Mouse (Mus musculus) embryonic facial prominence, embryonic 13.5 days (tissue): ENCODE measurements around the gene Wdr20. TPM values are rescaled to one million over a fixed set of nuclear protein-coding genes. Genes with fewer than 3 reads are reported as not detected.
"Not testable (repeated sequence)": the region's sequence is repeated elsewhere in the genome, so short reads cannot be mapped to it uniquely, and the experiment has no call there.

ENCODE experiments used
- ATAC-seq: fragments of 200-750 bp; cut with Nextera tagmentation; 2 replicates; pipeline ENCODE4 v1.8.0; 2017; ENCODE audit warnings: low read depth; ENCODE audit not compliant: insufficient number of reproducible peaks, insufficient read depth, low FRiP score, low TSS enrichment
- H3K27ac ChIP-seq: fragments of 300-500 bp; sonication (generic); 2 replicates; pipeline ENCODE4 v1.5.1; 2015; ENCODE audit warnings: moderate library complexity, mild to moderate bottlenecking, inconsistent platforms
- H3K27me3 ChIP-seq: fragments of 300-500 bp; sonication (generic); 2 replicates; pipeline ENCODE4 v1.6.1; 2015; ENCODE audit warnings: mild to moderate bottlenecking, inconsistent platforms
- H3K36me3 ChIP-seq: fragments of 300-500 bp; sonication (generic); 2 replicates; pipeline ENCODE4 v1.6.1; 2015; ENCODE audit warnings: mild to moderate bottlenecking, inconsistent platforms
- H3K4me1 ChIP-seq: fragments of 300-500 bp; sonication (generic); 2 replicates; pipeline ENCODE4 v1.6.1; 2015; ENCODE audit warnings: inconsistent platforms
- H3K4me2 ChIP-seq: fragments of 300-500 bp; sonication (generic); 2 replicates; pipeline ENCODE4 v1.6.1; 2015; ENCODE audit warnings: moderate library complexity, mild to moderate bottlenecking, inconsistent platforms
- H3K4me3 ChIP-seq: fragments of 300-500 bp; sonication (generic); 2 replicates; pipeline ENCODE4 v1.5.1; 2015; ENCODE audit warnings: mild to moderate bottlenecking, inconsistent platforms
- H3K9ac ChIP-seq: fragments of 300-500 bp; sonication (generic); 2 replicates; pipeline ENCODE4 v1.6.1; 2015; ENCODE audit warnings: mild to moderate bottlenecking, inconsistent platforms
- H3K9me3 ChIP-seq: fragments of 300-500 bp; sonication (generic); 2 replicates; pipeline ENCODE4 v1.6.1; 2016; ENCODE audit warnings: inconsistent platforms
- WGBS: fragments of 180-500 bp; shearing (Covaris S2); methylation state at CpG from one replicate; pipeline ENCODE4 v1.1.7; 2015; ENCODE audit warnings: mixed read lengths; 5-methylcytosine and 5-hydroxymethylcytosine counted together
- polyA plus RNA-seq: library from polyadenylated mRNA; unstranded; fragments of >200 nt; fragmentation: Nextera tagmentation; extraction: Ambion mirVana; gene quantifications from 2 replicates; pipeline ENCODE4 v1.2.1, GENCODE M21; 2015

The Wdr20 gene
- polyA plus RNA-seq, 1 experiment from 2014 or later: 31.5 TPM

DNA sequence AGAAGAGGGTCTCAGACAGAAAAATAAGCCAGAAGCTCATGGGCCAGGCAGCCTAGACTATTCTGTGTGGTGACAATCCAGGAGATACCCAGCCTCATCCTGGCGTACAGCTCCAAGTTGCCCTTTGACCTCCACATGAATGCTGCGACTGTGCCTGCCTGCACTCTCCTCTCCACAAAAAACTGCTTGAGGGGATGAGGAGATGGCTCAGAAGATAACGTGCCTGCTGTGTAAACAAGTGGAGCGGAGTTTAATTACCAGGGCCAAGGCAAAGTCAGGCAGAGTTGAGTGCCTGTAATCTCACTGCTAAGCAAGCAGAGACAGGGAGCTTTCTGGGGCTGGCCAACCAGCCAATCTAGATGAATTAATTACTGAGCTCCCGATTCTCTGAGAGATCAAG, 21.7 kb upstream of the Wdr20 start:
- no peak overlapping the region for H3K9ac ChIP-seq
- no peaks in the 10 kb centered on the region for H3K36me3 ChIP-seq
- no peak overlapping the region for H3K4me2 ChIP-seq
- H3K4me3 ChIP-seq: no peak overlapping the region
- H3K27ac ChIP-seq: no peak overlapping the region
- no peaks in the 10 kb centered on the region for H3K4me1 ChIP-seq
- H3K27me3 ChIP-seq: peaks cover 13% of the 10 kb centered on the region
- no peaks in the 10 kb centered on the region for H3K9me3 ChIP-seq
- 5% methylated on average over 5 of the region's 5 CpGs for WGBS
- ATAC-seq: no peak

DNA sequence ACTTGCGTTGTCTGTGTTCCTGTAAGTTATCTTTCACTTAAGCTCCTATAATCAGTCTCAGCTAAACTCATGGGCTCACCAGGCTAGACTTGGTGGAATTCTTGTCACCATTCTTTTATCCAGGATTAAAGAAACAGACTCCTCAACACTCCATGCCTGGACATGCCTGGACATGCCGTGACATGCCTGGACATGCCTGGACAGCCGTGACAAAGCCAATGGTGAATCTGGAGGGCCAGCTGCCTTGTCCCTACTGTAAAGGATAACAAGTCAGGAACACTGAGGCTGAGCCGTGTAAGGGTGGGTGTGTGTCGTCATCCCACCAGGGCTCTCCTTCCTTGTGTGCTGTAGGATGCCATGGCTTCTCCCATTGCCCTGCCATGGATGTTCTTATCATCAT, 12.7 kb upstream of the Wdr20 start:
- ATAC-seq: no peak
- no peaks in the 10 kb centered on the region for H3K36me3 ChIP-seq
- no peak overlapping the region for H3K9ac ChIP-seq
- peaks cover 5% of the 10 kb centered on the region; the same call in 1 of the 2 replicates for H3K27me3 ChIP-seq
- H3K9me3 ChIP-seq: no peaks in the 10 kb centered on the region
- H3K4me3 ChIP-seq: no peak overlapping the region
- 89% methylated on average over 5 of the region's 5 CpGs for WGBS
- H3K27ac ChIP-seq: no peak overlapping the region
- no peaks in the 10 kb centered on the region for H3K4me1 ChIP-seq
- H3K4me2 ChIP-seq: no peak overlapping the region

DNA sequence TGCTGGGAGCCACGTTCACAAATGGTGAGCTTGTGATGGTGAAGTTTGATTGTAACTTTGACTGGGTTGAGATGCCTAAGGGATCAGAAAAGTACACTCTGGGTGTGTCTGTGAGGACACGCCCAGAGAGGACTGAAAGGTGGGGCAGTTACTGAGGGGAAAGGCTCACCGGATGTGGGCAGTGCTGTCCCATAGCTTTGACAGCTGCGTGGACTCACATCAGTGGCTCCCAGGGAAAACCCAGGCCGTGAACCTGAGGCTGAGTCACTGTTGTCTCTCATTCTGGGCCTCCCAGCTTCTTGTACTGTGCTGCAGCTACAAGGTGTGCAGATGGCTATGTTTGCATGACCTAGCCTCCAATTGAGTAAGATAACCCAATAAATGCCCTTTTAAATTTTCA, 12.3 kb upstream of the Wdr20 start:
- no peaks in the 10 kb centered on the region for H3K4me1 ChIP-seq
- no peaks in the 10 kb centered on the region for H3K36me3 ChIP-seq
- no peak for ATAC-seq
- H3K9me3 ChIP-seq: no peaks in the 10 kb centered on the region
- no peak overlapping the region for H3K27ac ChIP-seq
- no peak overlapping the region for H3K4me3 ChIP-seq
- no peak overlapping the region for H3K9ac ChIP-seq
- H3K4me2 ChIP-seq: no peak overlapping the region
- peaks cover under 1% of the 10 kb centered on the region; the same call in 1 of the 2 replicates for H3K27me3 ChIP-seq
- 84% methylated on average over 5 of the region's 5 CpGs for WGBS

DNA sequence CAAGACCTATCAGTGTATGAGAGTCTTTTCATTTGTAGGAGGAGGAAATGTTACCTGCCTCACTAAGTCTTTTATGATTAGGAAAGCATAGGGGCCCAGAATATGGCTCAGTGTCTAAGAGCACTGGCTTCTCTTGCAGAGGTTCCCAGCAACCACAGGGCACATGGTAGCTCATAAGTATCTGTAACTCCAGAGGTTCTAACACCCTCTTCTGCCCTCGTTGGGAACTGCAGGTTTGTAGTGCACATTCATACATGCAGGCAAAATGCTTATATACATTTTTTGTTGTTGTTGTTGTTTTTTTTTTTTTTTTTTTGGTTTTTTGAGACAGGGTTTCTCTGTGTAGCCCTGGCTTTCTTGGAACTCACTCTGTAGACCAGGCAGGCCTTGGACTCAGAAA, 11.3 kb upstream of the Wdr20 start:
- no peak overlapping the region for H3K4me3 ChIP-seq
- no peak overlapping the region for H3K27ac ChIP-seq
- no peaks in the 10 kb centered on the region for H3K9me3 ChIP-seq
- no peaks in the 10 kb centered on the region for H3K4me1 ChIP-seq
- no peak overlapping the region for H3K4me2 ChIP-seq
- H3K9ac ChIP-seq: no peak overlapping the region
- ATAC-seq: no peak
- WGBS: 50% methylated on average over 1 of the region's 1 CpGs
- H3K36me3 ChIP-seq: no peaks in the 10 kb centered on the region
- no peaks in the 10 kb centered on the region for H3K27me3 ChIP-seq

DNA sequence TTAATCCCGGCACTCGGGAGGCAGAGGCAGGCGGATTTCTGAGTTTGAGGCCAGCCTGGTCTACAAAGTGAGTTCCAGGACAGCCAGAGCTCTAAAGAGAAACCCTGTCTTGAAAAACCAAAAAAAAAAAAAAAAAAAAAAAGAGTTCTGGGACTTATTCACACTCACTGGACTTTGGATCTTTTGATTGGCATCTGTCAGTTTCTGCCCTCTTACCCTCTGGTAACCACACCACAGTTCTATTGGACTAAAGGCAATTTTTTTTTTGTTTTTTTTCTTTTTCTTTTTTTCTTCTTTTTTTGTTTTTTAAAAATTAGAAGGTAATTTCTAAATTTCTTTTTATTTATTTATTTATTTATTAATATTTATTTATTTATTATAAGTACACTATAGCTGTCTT, 4.5 kb upstream of the Wdr20 start:
- H3K9ac ChIP-seq, H3K27me3 ChIP-seq, H3K36me3 ChIP-seq, H3K4me3 ChIP-seq, H3K9me3 ChIP-seq, ATAC-seq, H3K4me2 ChIP-seq, H3K27ac ChIP-seq, H3K4me1 ChIP-seq: not testable (repeated sequence)
- WGBS: 90% methylated on average over 3 of the region's 3 CpGs

DNA sequence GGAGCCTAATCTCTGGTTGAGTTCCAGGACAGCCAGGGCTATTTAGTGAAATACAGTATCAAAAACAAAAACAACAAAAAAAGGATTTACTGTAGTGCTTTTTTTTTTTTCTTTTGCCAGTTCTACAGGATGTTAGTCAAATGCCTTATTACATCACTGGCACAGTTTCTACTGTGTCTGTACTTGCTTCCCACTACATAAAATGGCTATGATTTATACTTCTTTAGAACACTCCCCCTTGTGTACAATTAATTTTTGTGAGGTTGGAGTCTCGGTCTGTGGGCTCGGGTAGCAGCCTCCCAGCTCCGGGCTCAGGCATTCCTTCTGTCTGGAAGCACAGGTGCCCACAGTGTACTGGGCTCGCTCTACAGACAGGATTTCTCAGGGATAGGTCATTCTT, 1.1 kb upstream of the Wdr20 start:
- H3K4me1 ChIP-seq: peaks cover 19% of the 10 kb centered on the region
- 9% methylated on average over 4 of the region's 4 CpGs for WGBS
- no peaks in the 10 kb centered on the region for H3K36me3 ChIP-seq
- H3K4me3 ChIP-seq: peak overlapping the region; percentile 94
- no peaks in the 10 kb centered on the region for H3K9me3 ChIP-seq
- peaks cover 8% of the 10 kb centered on the region; the same call in 1 of the 2 replicates for H3K27me3 ChIP-seq
- no peak overlapping the region for H3K27ac ChIP-seq
- no peak overlapping the region for H3K9ac ChIP-seq
- no peak for ATAC-seq
- H3K4me2 ChIP-seq: peak overlapping the region; percentile 89

DNA sequence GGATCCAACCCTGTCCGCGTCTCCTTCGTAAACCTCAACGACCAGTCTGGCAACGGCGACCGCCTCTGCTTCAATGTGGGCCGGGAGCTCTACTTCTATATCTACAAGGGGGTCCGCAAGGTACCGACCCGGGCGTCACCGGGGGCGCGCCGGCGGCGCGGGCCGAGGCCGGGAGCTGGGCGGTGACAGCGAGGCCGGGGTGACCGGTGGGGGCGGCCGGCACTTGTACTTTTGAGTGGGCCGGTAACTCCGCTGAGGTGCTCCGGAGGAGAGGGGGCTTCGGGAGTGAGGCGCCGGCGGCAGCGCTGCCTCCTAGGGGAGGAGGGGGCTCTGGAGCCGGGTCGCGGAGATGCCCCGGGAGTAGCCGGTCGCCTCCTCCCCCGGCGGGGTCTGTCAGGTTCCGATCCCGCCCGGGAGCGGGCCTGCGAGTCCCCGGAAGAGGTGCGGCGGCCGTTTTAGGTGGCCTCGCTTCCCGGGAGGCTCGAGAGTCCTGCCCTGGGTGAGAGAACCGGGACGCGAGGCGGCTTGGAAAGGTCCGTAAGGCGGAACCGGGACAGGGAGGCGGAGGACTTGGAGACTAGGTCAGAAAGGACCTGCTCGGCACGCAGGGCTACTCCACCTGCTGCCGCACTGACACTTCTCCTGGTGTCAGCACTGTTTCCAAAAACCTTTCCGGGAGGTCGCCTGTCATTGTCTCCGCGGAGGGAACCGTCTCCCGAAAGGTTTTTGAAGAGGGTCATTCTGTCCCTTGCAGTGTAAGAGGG, 596 bp downstream of the Wdr20 start:
- peaks cover 19% of the 10 kb centered on the region for H3K4me1 ChIP-seq
- peak overlapping the region; percentile 89 for H3K4me2 ChIP-seq
- H3K9ac ChIP-seq: peak overlapping the region; percentile 96
- no peaks in the 10 kb centered on the region for H3K36me3 ChIP-seq
- peaks cover 8% of the 10 kb centered on the region; the same call in 1 of the 2 replicates for H3K27me3 ChIP-seq
- peak overlapping the region; percentile 90 for H3K27ac ChIP-seq
- H3K9me3 ChIP-seq: no peaks in the 10 kb centered on the region
- H3K4me3 ChIP-seq: peak overlapping the region; percentile 94
- ATAC-seq: peak; percentile 56
- WGBS: under 1% methylated on average over 72 of the region's 72 CpGs

DNA sequence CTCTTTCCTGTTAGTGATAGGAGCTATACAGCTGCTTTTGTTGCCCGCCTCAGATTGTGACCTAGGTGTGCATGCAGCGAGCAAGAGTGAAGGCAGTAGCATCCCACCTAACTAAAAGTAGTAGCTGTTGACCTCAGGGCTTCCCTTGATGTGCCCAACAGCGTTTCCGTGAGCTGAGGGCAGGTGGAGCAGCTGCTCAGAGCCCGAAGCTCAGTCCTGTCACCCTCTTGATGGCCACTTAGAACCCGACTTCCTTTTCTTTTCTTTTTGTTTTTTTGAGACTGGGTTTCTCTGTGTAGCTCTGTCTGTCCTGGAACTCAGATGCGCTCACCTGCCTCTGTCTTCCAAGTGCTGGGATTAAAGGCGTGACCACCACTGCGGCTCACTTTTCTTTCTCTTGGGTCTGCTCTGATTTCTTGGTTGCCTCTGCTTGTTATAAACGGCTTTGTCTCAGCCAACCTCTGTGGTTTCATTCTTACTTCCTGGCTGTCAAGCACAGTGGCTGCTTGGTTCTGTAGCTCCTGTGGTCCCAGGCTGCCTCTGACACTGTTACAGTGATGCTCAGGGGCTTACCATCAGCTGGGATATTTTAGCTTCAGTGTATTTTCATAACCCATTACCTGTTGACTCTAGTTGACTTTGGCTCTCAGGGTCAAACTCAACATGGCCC, 13.2 kb downstream of the Wdr20 start:
- Histone ChIP-seq H3K4me1 (no peaks in the 10 kb centered on the region), H3K9me3 (no peaks in the 10 kb centered on the region), H3K9ac (no peak overlapping the region), H3K27ac (no peak overlapping the region), H3K27me3 (no peaks in the 10 kb centered on the region), H3K4me3 (no peak overlapping the region), H3K36me3 (peaks cover 19% of the 10 kb centered on the region), H3K4me2 (no peak overlapping the region)
- ATAC-seq: no peak
- 73% methylated on average over 10 of the region's 10 CpGs for WGBS

DNA sequence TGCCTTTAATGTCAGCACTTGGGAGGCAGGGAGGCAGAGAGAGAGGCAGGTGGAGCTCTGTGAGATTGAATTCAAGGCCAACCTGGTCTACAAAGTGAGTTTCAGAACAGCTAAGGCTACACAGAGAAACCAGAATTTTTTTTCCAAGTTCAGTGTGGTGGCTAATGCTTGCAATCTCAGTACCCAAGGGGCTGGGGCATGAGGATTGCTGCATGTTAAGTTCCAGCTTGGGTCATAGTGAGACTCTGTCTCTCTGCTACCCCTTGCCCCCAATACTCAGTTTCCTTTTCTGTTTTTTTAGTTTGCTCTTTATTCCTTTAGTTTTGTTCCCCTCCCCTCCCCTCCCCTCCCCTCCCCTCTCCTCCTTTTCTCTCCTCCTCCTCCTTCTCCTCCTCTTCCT, 15.0 kb downstream of the Wdr20 start:
- no peaks in the 10 kb centered on the region for H3K4me1 ChIP-seq
- no peak overlapping the region for H3K27ac ChIP-seq
- no peak overlapping the region for H3K9ac ChIP-seq
- no peaks in the 10 kb centered on the region for H3K9me3 ChIP-seq
- H3K27me3 ChIP-seq: no peaks in the 10 kb centered on the region
- H3K4me3 ChIP-seq: no peak overlapping the region
- no peak for ATAC-seq
- H3K4me2 ChIP-seq: no peak overlapping the region
- peaks cover 17% of the 10 kb centered on the region for H3K36me3 ChIP-seq

DNA sequence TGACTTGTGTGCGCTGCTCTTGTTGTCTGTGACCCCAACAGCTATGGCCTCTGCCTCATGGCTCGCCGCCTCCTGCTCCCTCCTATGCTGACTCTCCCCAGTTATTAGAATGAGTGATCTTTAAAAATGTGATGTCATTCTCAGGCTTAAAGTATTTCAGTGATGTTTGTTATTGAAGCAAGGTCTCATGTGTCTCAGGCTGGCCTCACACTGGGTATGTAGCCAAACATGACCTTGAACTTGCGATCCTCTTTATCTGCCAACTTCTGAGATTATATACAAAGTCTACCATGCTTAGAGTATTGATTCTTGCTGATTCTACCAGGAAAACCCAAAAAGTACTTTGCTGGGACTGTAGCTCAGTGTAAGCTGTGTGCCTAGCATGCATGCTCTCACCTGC, 16.2 kb downstream of the Wdr20 start:
- no peak for ATAC-seq
- Histone ChIP-seq H3K27ac (no peak overlapping the region), H3K4me1 (no peaks in the 10 kb centered on the region), H3K4me2 (no peak overlapping the region), H3K9ac (no peak overlapping the region), H3K9me3 (no peaks in the 10 kb centered on the region), H3K36me3 (peaks cover 17% of the 10 kb centered on the region), H3K27me3 (no peaks in the 10 kb centered on the region), H3K4me3 (no peak overlapping the region)
- WGBS: 97% methylated on average over 4 of the region's 4 CpGs

DNA sequence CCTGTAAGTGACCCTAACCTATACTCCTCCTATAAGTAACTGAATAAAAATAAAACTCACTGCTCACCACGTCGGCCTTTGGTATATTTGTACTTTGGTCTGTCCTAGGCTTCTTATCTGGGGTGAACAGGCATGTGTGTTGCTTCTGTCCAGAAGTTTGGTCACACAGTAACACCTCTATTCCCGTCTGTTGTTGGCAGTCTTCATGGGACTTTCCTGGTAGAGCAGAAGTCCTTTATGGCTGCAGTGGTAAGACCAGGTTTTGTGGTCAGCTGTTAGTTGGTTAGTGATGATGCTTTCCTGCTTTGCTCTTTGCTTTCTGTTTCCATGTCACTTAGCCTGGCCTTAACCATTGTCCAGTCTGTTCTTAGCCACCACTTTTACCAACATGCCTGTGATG, 19.4 kb downstream of the Wdr20 start:
- H3K27ac ChIP-seq: no peak overlapping the region
- no peaks in the 10 kb centered on the region for H3K27me3 ChIP-seq
- H3K4me1 ChIP-seq: no peaks in the 10 kb centered on the region
- no peak overlapping the region for H3K9ac ChIP-seq
- no peak overlapping the region for H3K4me3 ChIP-seq
- H3K36me3 ChIP-seq: peaks cover 17% of the 10 kb centered on the region
- H3K4me2 ChIP-seq: no peak overlapping the region
- H3K9me3 ChIP-seq: no peaks in the 10 kb centered on the region
- 92% methylated on average over 3 of the region's 3 CpGs for WGBS
- no peak for ATAC-seq

DNA sequence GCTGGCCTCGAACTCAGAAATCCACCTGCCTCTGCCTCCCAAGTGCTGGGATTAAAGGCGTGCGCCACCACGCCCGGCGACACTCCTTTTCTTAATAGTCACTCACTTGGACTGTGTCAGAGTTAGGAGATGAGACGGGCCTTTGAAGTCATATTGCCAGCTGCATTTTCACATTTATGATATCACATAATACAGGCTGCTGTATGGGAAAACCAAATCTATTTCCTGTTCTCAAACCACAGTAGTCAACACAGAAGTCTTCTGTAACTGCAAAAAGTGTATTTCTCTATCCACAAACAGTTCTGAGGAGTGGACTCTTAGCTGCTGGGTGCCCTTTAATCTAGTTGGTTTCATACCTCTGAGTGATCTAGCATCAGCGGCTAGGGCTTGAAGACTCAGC, 21.2 kb downstream of the Wdr20 start:
- Histone ChIP-seq H3K9ac (no peak overlapping the region), H3K36me3 (peaks cover 15% of the 10 kb centered on the region), H3K9me3 (no peaks in the 10 kb centered on the region), H3K4me3 (no peak overlapping the region), H3K4me1 (no peaks in the 10 kb centered on the region), H3K27ac (no peak overlapping the region), H3K4me2 (no peak overlapping the region), H3K27me3 (no peaks in the 10 kb centered on the region)
- ATAC-seq: no peak
- 94% methylated on average over 8 of the region's 8 CpGs for WGBS
